8 mouse cellular contexts compared by ENCODE assay signal in the genomic region with DNA sequence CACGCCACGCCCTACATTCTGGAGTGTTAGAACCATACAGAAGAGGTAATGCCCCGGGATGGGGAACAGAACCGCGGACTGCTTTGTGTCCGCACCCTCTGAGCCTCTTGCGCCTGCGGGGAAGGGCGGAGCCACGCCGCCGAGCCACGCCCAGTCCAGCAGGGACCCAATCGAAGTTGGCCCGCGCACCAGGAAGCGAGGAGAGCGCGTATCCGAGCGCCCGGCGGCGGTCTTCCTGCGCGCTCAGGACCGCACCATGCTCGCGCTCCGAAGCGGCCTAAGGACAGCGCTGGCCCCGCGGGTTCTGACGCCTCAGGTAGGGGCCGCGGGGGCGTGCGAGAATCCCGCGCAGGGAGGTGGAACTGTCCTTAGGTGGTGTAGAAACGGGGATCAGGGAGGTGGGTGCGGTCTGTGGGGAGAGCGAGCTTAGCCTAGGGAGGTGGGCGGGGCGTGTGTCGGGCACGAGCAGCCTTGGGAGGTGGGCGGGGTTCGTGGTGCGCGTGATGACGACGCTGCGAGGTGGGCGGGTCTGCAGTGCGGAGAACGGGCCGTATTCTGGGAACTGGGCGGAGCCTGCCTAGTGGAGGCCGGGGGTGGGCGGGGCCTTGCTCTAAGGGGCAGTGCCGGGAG. TPM values are rescaled to one million over a fixed set of nuclear protein-coding genes. Genes with fewer than 3 reads are reported as not detected.
DNase-seq lines count a peak whose midpoint lies in the region; ATAC-seq lines count a peak whose summit lies in the region.

A gene (plus strand): TSS at position 149 of the 630 bp plus-strand sequence.

- H3K9me3 ChIP-seq in heart, embryonic 10.5 days: peaks cover 6% of the 10 kb centered on the region; the same call in 1 of the 2 replicates
- H3K9me3 ChIP-seq in kidney, embryonic 15.5 days (replicated peaks): peaks cover 2% of the 10 kb centered on the region; the same call in 1 of the 2 replicates

- WGBS in heart, embryonic 10.5 days: under 1% methylated on average over 63 of the region's 63 CpGs
- under 1% methylated on average over 63 of the region's 63 CpGs for WGBS in kidney, embryonic 15.5 days

- H3K27ac ChIP-seq in heart, embryonic 10.5 days: peak within 1 kb of the TSS; percentile 94
- peak within 1 kb of the TSS; percentile 90 for H3K27ac ChIP-seq in kidney, embryonic 15.5 days

- H3K36me3 ChIP-seq in heart, embryonic 10.5 days: peaks cover 25% of the 10 kb centered on the region
- H3K36me3 ChIP-seq in kidney, embryonic 15.5 days: peaks cover 20% of the 10 kb centered on the region

- peak; percentile 99 for ATAC-seq in erythroblast, adult 5-6 weeks (replicated peaks; ENCODE audit: low FRiP score, poor library complexity, severe bottlenecking)
- ATAC-seq in kidney, embryonic 15.5 days (replicated peaks; ENCODE audit: low FRiP score): peak; percentile 97
- ATAC-seq in monocyte, adult 5-6 weeks (replicated peaks; ENCODE audit: insufficient number of reproducible peaks, low FRiP score, low TSS enrichment, poor library complexity, severe bottlenecking): peak; percentile 93

- H3K4me2 ChIP-seq in kidney, embryonic 15.5 days: peak within 1 kb of the TSS; percentile 64

- peak within 1 kb of the TSS; percentile 63 for H3K9ac ChIP-seq in kidney, embryonic 15.5 days

- no peaks in the 10 kb centered on the region for H3K27me3 ChIP-seq in heart, embryonic 10.5 days (ENCODE audit: insufficient read depth, poor library complexity, severe bottlenecking)
- no peaks in the 10 kb centered on the region for H3K27me3 ChIP-seq in kidney, embryonic 15.5 days

- peak; percentile 98 for DNase-seq in B cell, adult 2 months
- DNase-seq in brain, adult 2 months (ENCODE audit: low read depth, low spot score): peak; percentile 98
- DNase-seq in heart, embryonic 10.5 days (ENCODE audit: low spot score): peak; percentile 99
- DNase-seq in liver: peak; percentile 98
- DNase-seq in spleen, postnatal 4 days (ENCODE audit: low spot score in 2 of 2): peak; percentile 97 to 98

- H3K4me1 ChIP-seq in heart, embryonic 10.5 days: peaks cover 4% of the 10 kb centered on the region; the same call in 1 of the 2 replicates
- peaks cover 7% of the 10 kb centered on the region; the same call in 1 of the 2 replicates for H3K4me1 ChIP-seq in kidney, embryonic 15.5 days

- peak within 1 kb of the TSS; percentile 87 for H3K4me3 ChIP-seq in heart, embryonic 10.5 days
- H3K4me3 ChIP-seq in kidney, embryonic 15.5 days (replicated peaks): peak within 1 kb of the TSS; percentile 87

RNA-seq across cellular contexts. Expression of the gene that starts here (rescaled TPM):
- 11.9 and 40.5 TPM in 2 replicates for total RNA-seq in erythroblast, adult 5-6 weeks (2015; ENCODE audit: low replicate concordance)
- total RNA-seq in erythroblast, adult 5-6 weeks (2017; ENCODE audit: low replicate concordance): 7.0 and 8.9 TPM in 2 replicates
- polyA plus RNA-seq in heart, embryonic 10.5 days (2016; fragmentation: Nextera tagmentation; extraction: Ambion mirVana): 83.7 and 100 TPM in 2 replicates
- polyA plus RNA-seq in kidney, embryonic 15.5 days (2015; fragmentation: Nextera tagmentation; extraction: Ambion mirVana): 79.5 and 81.5 TPM in 2 replicates
- 39.4 to 60.4 TPM (median 56.4 TPM) in 3 replicates for total RNA-seq in monocyte, adult 5-6 weeks (2017)

Comparison
In these comparisons a context has a peak if more than half of its experiments do, and no peak if none do; other contexts are left out.
1. Peak in every context shown above with its lines: DNase-seq, ATAC-seq, H3K4me3 ChIP-seq and H3K27ac ChIP-seq.